Mouse (Mus musculus): ENCODE results near the gene Rpl23a.

The Rpl23a gene

GRCm38 (mm10) chr11:78182961-78183844 is at the start of gene Rpl23a:
Gene Rpl23a (minus strand): TSS chr11:78183584.
- in situ Hi-C loops (cut with MboI), result no loop called here

DNA sequence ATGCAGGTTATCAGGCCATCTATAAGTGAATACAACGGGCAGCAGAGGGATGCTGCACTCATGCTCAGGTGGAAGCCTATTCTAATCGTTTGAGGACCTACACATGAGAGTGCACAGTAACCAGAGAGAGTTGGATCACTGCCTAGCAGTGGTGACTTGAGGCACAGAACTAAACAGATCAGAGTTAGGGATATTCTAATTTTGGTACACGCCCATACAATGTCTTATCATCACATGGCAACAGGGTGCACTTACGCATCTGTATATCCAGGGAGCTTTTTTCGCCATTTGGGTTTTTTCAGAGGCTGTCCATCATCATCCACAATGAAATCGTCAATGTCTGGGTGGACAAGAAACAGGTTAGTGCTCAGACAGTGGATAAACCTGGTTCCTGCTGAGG is 48.1 kb upstream of the Rpl23a start:
- in situ Hi-C loops (cut with MboI), result no loop called here

GRCm38 (mm10) chr11:78223586-78223985 is 40.2 kb upstream of the Rpl23a start:
- in situ Hi-C loops (cut with MboI), result no loop called here

DNA sequence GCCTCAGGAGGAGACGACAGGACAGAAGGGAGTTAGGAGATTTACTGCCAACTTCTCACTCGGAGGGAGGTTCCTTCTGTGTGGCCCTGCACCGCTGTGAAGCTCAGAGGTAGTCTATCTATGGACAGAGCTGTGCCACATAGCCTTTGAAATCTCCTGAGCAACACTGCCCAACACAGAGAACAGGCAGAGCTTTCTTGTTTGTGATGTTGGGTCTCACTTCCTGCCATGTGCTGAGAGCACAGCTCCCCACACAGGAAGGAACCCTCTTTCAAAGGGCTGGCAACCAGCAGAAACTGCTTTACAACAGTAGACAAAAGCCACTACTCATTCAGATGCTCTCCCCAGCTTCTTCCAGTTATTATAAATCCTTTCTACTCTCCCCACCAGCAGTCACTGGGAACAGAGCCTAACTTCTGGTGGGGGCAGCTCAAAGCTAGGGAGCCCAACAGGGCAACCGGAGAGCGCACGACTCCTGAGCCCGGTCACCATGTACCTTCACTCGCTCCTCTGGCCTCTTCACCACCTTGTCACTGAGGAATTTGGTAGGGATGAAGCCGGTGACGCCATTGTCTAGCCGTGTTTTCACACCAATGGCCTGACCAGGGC is 32.4 kb upstream of the Rpl23a start:
- in situ Hi-C loops (cut with MboI), result no loop called here

DNA sequence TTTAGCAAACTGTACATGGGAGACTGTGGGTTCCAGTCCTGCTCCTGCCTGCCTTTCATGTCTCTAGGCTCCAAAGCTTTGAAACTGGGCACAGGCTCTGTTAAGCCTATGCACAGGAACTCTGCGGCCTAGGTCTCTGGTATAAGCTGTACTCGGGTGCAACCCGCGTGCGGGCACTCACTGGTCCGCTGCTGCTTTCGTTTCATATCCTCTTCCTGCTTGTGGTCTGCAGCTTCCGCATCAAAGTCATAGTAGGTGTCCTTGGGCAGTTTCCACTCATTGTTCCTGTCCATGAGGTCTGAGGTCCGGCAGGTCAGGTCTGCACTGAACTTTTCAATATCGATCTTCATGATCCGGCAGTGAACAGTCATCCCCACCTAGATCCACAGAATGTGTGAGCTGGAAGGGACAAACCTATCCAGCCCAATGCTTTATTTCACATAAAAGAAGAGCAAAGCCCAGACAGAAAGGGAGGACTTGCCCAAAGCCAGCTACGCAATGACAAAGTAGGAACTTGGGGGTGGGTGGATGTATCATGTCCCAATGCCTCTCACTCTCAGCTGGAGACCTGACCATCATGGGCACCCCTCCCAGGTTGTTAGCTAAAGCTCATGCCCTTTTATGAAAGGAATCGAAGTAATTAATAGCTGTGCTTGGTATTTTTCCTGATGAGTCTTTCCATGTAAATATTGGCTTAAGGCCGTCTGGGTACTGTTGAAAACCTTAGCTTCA is 29.9 kb upstream of the Rpl23a start:
- in situ Hi-C loops (cut with MboI), result no loop called here

GRCm38 (mm10) chr11:78211513-78211912 is 28.1 kb upstream of the Rpl23a start:
- in situ Hi-C loops (cut with MboI), result no loop called here

DNA sequence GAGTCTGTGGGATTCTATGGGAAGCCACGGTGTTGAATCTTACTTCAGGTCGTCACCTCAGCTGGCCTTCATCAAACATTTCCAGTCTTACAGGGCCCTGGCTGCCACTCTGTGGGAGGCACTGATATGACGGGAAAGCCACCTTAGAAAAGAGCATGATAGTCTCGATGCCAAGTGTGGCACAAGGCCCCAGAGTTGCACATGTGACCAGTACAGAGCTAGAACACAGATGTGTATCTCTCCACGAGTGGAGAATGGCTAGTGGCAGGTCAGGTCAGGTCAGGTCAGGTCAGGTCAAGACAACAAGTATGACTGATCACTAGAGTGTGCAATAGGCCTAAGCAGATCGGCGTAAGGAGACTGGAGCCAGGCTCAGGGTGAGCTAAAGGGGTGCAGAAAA is 27.2 kb upstream of the Rpl23a start:
- in situ Hi-C loops (cut with MboI), result no loop called here

GRCm38 (mm10) chr11:78209886-78210285 is 26.5 kb upstream of the Rpl23a start:
- in situ Hi-C loops (cut with MboI), result no loop called here

GRCm38 (mm10) chr11:78207190-78207589 is 23.8 kb upstream of the Rpl23a start:
- in situ Hi-C loops (cut with MboI), result no loop called here

- in situ Hi-C loops (cut with MboI), result no loop called here
These were observed 22.2 kb upstream of the Rpl23a start for GRCm38 (mm10) chr11:78205361-78206206.

GRCm38 (mm10) chr11:78204287-78204686 is 20.9 kb upstream of the Rpl23a start:
- in situ Hi-C loops (cut with MboI), result no loop called here

GRCm38 (mm10) chr11:78202372-78202771 is 19.0 kb upstream of the Rpl23a start:
- in situ Hi-C loops (cut with MboI), result no loop called here

- in situ Hi-C loops (cut with MboI), result no loop called here
These were observed 11.9 kb upstream of the Rpl23a start for GRCm38 (mm10) chr11:78195101-78195863.

- in situ Hi-C loops (cut with MboI), result no loop called here
These were observed 11.2 kb upstream of the Rpl23a start for GRCm38 (mm10) chr11:78194411-78195100.

GRCm38 (mm10) chr11:78193113-78193512 is 9.7 kb upstream of the Rpl23a start, which contains the start of gene Proca1:
Gene Proca1 (plus strand): TSS chr11:78193392.
- in situ Hi-C loops (cut with MboI), result no loop called here

DNA sequence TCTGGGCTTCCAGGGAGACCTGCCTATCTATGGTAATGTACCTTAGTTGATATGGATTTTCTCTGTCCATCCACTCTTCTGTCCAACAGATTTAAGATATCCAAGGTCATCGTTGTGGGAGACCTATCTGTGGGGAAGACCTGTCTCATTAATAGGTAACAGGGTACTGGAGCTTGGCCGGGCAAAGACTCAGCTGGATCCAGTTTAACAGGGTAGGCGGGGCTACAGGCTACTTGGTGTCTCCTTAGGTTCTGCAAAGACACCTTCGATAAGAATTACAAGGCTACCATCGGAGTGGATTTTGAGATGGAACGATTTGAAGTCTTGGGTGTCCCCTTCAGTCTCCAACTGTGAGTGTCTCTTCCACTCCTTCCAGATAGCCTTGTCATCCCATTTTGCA is 6.7 kb upstream of the Rpl23a start:
- in situ Hi-C loops (cut with MboI), result no loop called here

DNA sequence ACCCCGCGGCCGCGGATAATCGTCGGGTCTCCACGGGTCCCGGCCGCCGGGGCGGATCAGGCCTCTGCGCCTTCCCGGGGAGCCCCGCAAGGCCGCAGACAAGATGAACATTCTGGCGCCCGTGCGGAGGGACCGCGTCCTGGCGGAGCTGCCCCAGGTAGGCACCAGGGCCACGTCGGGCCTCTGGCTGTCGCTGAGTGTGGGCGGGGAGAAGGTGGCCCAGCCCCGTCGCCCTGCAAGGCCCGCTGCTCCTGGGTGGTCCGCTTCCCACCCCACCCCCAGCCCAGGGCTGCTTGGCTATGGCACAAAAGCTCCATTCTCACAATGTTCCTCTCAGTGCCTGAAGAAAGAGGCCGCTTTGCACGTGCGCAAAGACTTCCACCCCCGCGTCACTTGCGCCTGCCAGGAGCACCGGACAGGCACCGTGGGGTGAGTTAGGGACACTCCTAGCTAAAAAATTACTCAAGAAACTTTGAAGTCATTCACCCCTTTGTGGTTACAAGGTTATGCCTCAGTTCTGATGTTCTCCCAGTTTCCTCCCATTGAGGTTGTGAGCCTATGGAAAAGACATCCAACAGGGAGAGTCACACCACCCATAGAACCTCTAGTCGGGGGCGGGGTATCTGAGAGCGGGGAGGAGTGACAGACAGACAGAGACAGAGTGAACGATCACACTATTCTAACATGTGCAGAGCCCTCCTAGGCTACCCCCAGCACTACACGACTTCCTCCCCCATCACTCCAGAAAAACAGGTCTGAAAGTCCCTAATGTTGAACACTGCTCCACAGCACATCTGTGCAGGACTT is 6.1 kb upstream of the Rpl23a start:
- in situ Hi-C loops (cut with MboI), result no loop called here

- in situ Hi-C loops (cut with MboI), result no loop called here
These were observed 5.2 kb upstream of the Rpl23a start, which contains the start of gene Rab34 for GRCm38 (mm10) chr11:78188331-78189233. Gene Rab34 (plus strand): TSS chr11:78188430.

Measured in mature B cell (primary cell).